Mouse (Mus musculus): ENCODE measurements around the gene Mink1. TPM values are rescaled to one million over a fixed set of nuclear protein-coding genes. Genes with fewer than 3 reads are reported as not detected.

Mink1 gene
- total and polyA plus RNA-seq, 2 experiments from 2014 or later: 5.0 to 20.4 TPM

DNA sequence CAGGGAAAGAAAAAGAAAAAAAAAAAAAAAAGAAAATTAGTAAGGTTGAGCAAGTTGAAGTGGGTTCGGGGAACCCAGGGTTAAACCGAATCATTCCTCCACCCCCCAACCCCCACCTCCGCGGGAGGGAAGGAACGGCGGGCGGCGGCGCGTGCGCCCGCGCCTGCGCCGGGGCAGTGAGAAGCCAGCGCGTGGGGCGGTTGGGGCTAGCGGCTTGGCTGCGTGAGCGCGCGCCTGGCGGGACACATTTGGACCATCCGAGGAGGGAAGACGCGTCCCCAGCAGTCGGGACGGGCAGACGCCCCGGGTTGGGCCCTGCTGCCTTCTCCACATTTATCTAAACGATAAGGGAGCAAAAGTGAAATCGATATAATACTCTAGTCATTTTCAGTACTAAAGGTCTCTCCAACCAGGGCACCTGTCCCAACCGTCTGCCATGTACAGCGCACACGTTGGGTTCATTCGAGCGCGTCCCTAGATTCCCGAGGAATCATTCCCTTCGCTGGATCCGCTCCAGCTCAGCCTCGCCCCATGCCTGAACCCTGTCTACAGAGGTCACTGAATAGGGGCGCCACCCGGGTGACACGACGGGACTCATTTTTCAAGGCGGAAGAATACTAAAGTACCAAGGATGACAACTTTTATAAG is 92.4 kb downstream of the Mink1 start:
- DNase-seq (ENCODE audit: low spot score): peak; percentile 80
- WGBS: 0% methylated on average over 48 of the region's 48 CpGs
- Histone ChIP-seq H3K36me3 (replicated peaks; ENCODE audit: control insufficient read depth, insufficient read depth, low read length) (peaks cover 37% of the 10 kb centered on the region), H3K27ac (ENCODE audit: low read depth) (peak overlapping the region; percentile 100), H3K4me3 (ENCODE audit: low read depth, low read length) (peak overlapping the region; percentile 96), H3K9me3 (replicated peaks; ENCODE audit: control insufficient read depth, low read length) (no peaks in the 10 kb centered on the region), H3K9ac (replicated peaks; ENCODE audit: low read depth, low read length) (peak overlapping the region; percentile 99), H3K27me3 (ENCODE audit: control insufficient read depth, insufficient read depth, low read length) (no peaks in the 10 kb centered on the region), H3K4me2 (ENCODE audit: low read depth, low read length) (peak overlapping the region; percentile 75), H3K4me1 (ENCODE audit: control insufficient read depth, insufficient read depth) (peaks cover 36% of the 10 kb centered on the region)
- TF ChIP-seq CTCF (IDR thresholded peaks at IDR 0.05; ENCODE audit: low read depth) (no peak), EP300 (IDR thresholded peaks at IDR 0.05; ENCODE audit: low read depth) (no peak; the same call in 1 of the 2 replicates)
- ATAC-seq (ENCODE audit: insufficient read depth, low read depth): peak; percentile 58

DNA sequence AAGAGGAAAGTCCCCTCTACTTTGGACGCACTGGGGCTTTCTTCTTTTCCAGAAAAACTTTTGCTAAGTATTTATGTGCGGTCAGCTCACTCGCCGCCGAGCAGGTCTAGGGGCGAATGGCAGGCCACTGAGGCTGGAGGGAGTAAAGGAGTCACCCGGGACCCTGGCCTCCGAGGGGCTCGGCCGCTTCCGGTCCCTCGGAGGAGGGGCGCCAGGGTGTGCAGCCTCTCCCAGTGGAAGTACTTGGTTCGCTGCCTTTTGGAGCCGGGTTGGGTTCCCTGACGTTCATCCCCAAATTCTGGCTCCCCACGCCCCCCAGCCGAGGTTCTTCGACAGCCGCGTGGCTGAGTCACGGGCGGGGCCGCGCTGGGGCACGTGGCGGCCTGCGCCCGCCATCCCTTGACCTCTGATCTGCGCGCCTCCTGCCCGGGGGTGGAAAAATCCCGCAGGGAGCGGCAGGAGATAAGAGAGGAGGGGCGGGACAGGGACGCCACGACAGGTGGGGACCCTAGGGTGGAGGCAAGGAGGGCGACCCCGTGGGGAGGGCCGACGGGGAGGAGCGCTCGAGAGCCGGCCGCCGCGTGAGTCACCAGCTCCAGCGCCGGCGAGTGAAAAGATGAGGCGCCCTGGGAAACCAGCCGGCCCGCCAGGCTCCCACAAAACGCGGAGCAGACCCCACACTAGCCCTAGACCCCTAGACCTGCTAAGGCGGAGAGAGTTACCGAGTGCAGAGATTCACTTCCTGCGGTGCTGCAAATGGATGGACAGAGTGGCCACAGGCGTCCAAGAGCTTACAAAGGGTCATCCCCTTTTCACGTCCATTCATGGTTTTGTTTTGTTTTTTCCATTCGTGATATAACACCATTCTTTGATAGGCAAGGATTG is 93.1 kb downstream of the Mink1 start:
- Histone ChIP-seq H3K4me3 (ENCODE audit: low read depth, low read length) (peak overlapping the region; percentile 96), H3K27ac (ENCODE audit: low read depth) (peak overlapping the region; percentile 100), H3K9ac (replicated peaks; ENCODE audit: low read depth, low read length) (peak overlapping the region; percentile 99), H3K9me3 (replicated peaks; ENCODE audit: control insufficient read depth, low read length) (no peaks in the 10 kb centered on the region), H3K4me1 (ENCODE audit: control insufficient read depth, insufficient read depth) (peaks cover 41% of the 10 kb centered on the region), H3K36me3 (replicated peaks; ENCODE audit: control insufficient read depth, insufficient read depth, low read length) (peaks cover 36% of the 10 kb centered on the region), H3K27me3 (ENCODE audit: control insufficient read depth, insufficient read depth, low read length) (no peaks in the 10 kb centered on the region), H3K4me2 (ENCODE audit: low read depth, low read length) (peak overlapping the region; percentile 75)
- no peak for TF ChIP-seq CTCF (IDR thresholded peaks at IDR 0.05; ENCODE audit: low read depth)
- peak; percentile 39; the same call in 1 of the 2 replicates for TF ChIP-seq EP300 (IDR thresholded peaks at IDR 0.05; ENCODE audit: low read depth)
- ATAC-seq (ENCODE audit: insufficient read depth, low read depth): no peak
- WGBS: under 1% methylated on average over 61 of the region's 61 CpGs
- DNase-seq (ENCODE audit: low spot score): no peak

DNA sequence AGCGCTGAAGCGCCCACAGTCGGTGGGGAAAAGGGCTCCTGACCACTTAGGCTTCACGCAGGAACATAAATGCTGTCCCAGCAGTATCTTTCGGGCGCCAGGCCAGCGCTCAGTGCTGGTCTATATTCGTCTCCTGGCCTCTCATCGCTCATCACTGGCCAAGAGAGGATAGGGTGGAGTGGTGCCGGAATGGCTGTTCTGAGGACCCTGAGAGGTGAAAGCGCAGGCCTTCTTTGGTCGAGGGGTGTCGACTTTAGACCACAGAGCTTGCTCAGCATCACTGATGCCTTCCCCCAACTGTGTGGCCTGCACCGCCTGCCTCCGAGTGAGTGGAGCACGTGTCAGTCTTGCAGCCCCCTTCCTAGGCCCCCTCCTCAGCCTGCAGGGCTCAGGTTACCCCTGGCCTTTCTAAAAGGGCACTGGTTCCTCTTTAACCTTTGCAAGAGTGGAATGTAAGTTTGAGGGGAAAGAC is 93.8 kb downstream of the Mink1 start:
- DNase-seq (ENCODE audit: low spot score) (peak; percentile 83), ATAC-seq (ENCODE audit: insufficient read depth, low read depth) (peak; percentile 70)
- Histone ChIP-seq H3K27me3 (ENCODE audit: control insufficient read depth, insufficient read depth, low read length) (no peaks in the 10 kb centered on the region), H3K9ac (replicated peaks; ENCODE audit: low read depth, low read length) (peak overlapping the region; percentile 99; the same call in 1 of the 2 replicates), H3K9me3 (replicated peaks; ENCODE audit: control insufficient read depth, low read length) (no peaks in the 10 kb centered on the region), H3K4me1 (ENCODE audit: control insufficient read depth, insufficient read depth) (peaks cover 47% of the 10 kb centered on the region), H3K4me2 (ENCODE audit: low read depth, low read length) (peak overlapping the region; percentile 75), H3K36me3 (replicated peaks; ENCODE audit: control insufficient read depth, insufficient read depth, low read length) (peaks cover 35% of the 10 kb centered on the region), H3K27ac (ENCODE audit: low read depth) (peak overlapping the region; percentile 100), H3K4me3 (ENCODE audit: low read depth, low read length) (peak overlapping the region; percentile 96)
- WGBS: 8% methylated on average over 16 of the region's 16 CpGs
- TF ChIP-seq CTCF (IDR thresholded peaks at IDR 0.05; ENCODE audit: low read depth): peak; percentile 1; the same call in 1 of the 2 replicates
- TF ChIP-seq EP300 (IDR thresholded peaks at IDR 0.05; ENCODE audit: low read depth): 0 out of 2 replicates have a peak, but pooled peaks have one; percentile 57

DNA sequence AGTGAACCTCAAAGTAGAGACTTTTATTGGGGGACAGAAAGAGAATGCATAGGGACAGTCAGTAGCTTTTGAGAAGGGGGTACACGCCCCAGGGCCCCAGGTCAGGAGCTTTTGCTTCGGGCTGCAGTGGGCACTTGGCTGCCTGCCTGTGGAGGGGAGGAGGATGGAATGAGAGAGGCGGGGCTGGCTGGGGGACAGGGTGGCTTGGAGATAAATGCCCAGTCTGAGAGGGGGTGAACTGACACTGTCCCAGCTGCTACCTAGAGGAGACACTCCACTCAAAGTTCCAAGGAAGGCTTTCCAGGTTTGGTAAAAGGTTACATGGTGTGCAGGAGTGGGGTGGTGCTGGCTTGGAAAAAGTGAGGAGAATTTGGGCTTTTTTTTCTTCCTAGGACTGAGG is 94.3 kb downstream of the Mink1 start, which contains the start of gene Eno3:
Gene Eno3 (plus strand): TSS at position 239 of the 400 bp plus-strand sequence.
- Histone ChIP-seq H3K4me1 (ENCODE audit: control insufficient read depth, insufficient read depth) (peaks cover 47% of the 10 kb centered on the region), H3K9me3 (replicated peaks; ENCODE audit: control insufficient read depth, low read length) (no peaks in the 10 kb centered on the region), H3K27ac (ENCODE audit: low read depth) (peak within 1 kb of the TSS; percentile 100), H3K4me3 (ENCODE audit: low read depth, low read length) (peak within 1 kb of the TSS; percentile 96), H3K36me3 (replicated peaks; ENCODE audit: control insufficient read depth, insufficient read depth, low read length) (peaks cover 35% of the 10 kb centered on the region), H3K27me3 (ENCODE audit: control insufficient read depth, insufficient read depth, low read length) (no peaks in the 10 kb centered on the region), H3K4me2 (ENCODE audit: low read depth, low read length) (peak within 1 kb of the TSS; percentile 75), H3K9ac (replicated peaks; ENCODE audit: low read depth, low read length) (peak within 1 kb of the TSS; percentile 99)
- DNase-seq (ENCODE audit: low spot score) (no peak), ATAC-seq (ENCODE audit: insufficient read depth, low read depth) (peak; percentile 25)
- TF ChIP-seq EP300 (IDR thresholded peaks at IDR 0.05; ENCODE audit: low read depth): no peak; the same call in 1 of the 2 replicates
- TF ChIP-seq CTCF (IDR thresholded peaks at IDR 0.05; ENCODE audit: low read depth): no peak
- WGBS: 19% methylated on average over 3 of the region's 3 CpGs

DNA sequence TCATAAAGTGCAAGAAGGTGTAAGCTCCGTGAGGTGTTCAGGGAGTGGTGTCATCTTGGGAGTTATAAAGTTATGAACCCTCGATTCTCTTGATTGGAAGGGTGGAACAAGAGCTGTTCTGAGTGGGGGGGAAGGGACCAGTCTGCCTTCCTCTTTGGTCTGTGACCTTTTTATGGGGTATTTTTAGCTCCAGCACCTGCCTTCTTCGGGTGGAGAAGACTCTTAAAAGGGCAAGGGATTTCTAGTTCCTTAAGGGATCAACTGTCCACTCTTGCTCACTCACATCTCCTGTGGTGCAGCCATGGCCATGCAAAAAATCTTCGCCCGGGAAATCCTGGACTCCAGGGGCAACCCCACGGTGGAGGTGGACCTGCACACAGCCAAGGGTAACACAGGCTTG is 94.9 kb downstream of the Mink1 start:
- ATAC-seq (ENCODE audit: insufficient read depth, low read depth): no peak
- no peak for DNase-seq (ENCODE audit: low spot score)
- TF ChIP-seq EP300 (IDR thresholded peaks at IDR 0.05; ENCODE audit: low read depth): no peak
- Histone ChIP-seq H3K36me3 (replicated peaks; ENCODE audit: control insufficient read depth, insufficient read depth, low read length) (peaks cover 35% of the 10 kb centered on the region), H3K9me3 (replicated peaks; ENCODE audit: control insufficient read depth, low read length) (no peaks in the 10 kb centered on the region), H3K9ac (replicated peaks; ENCODE audit: low read depth, low read length) (peak overlapping the region; percentile 99), H3K4me3 (ENCODE audit: low read depth, low read length) (peak overlapping the region; percentile 96), H3K4me1 (ENCODE audit: control insufficient read depth, insufficient read depth) (peaks cover 47% of the 10 kb centered on the region), H3K27ac (ENCODE audit: low read depth) (peak overlapping the region; percentile 100), H3K4me2 (ENCODE audit: low read depth, low read length) (peak overlapping the region; percentile 75), H3K27me3 (ENCODE audit: control insufficient read depth, insufficient read depth, low read length) (no peaks in the 10 kb centered on the region)
- WGBS: 32% methylated on average over 6 of the region's 6 CpGs

Measured in heart, postnatal 0 days (tissue).